Mouse (Mus musculus) heart, adult 2 months (tissue): ENCODE results near the gene Kctd5. TPM values are rescaled to one million over a fixed set of nuclear protein-coding genes. Genes with fewer than 3 reads are reported as not detected.

Experiments
- DNase-seq, 2 experiments: peaks; one replicate each; pipeline ENCODE4 v3.0.0; 2021
- H3K27ac ChIP-seq: fragments of 200-600 bp; 2 replicates; pipeline ENCODE4 v1.8.1; 2022
- H3K27me3 ChIP-seq: fragments of 200-500 bp; 2 replicates; pipeline ENCODE4 v1.6.1; 2012; ENCODE audit warnings: mild to moderate bottlenecking, low read length, inconsistent platforms, mixed read lengths; ENCODE audit not compliant: control insufficient read depth, insufficient read depth
- H3K36me3 ChIP-seq: fragments of 200-500 bp; 2 replicates; pipeline ENCODE4 v1.6.1; 2012; ENCODE audit warnings: low read length, inconsistent platforms; ENCODE audit not compliant: control insufficient read depth, insufficient read depth
- H3K4me1 ChIP-seq: fragments of 200-500 bp; 2 replicates; pipeline ENCODE4 v1.6.1; 2011; ENCODE audit warnings: low read length; ENCODE audit not compliant: control insufficient read depth, insufficient read depth
- H3K4me3 ChIP-seq: fragments of 200-600 bp; 2 replicates; pipeline ENCODE4 v1.8.1; 2022
- H3K79me2 ChIP-seq: fragments of 200-500 bp; replicated peaks from 2 replicates; pipeline ENCODE4 v1.6.1; 2012; ENCODE audit warnings: mild to moderate bottlenecking, inconsistent platforms, low read length, moderate library complexity, mixed read lengths; ENCODE audit not compliant: control insufficient read depth, insufficient read depth
- H3K9ac ChIP-seq: fragments of 200-500 bp; 2 replicates; pipeline ENCODE4 v1.6.1; 2012; ENCODE audit warnings: low read depth, mild to moderate bottlenecking, control low read depth, inconsistent platforms, low read length, mixed read lengths
- CTCF ChIP-seq: fragments of 200-600 bp; IDR thresholded peaks from 2 replicates; pipeline ENCODE4 v1.8.1; 2022; ENCODE audit warnings: antibody characterized with exemption, mild to moderate bottlenecking, moderate library complexity
- EP300 ChIP-seq: fragments of 200-500 bp; IDR thresholded peaks from 2 replicates; pipeline ENCODE4 v1.6.1; 2011; ENCODE audit warnings: low read depth, low read length, control low read depth; ENCODE audit not compliant: insufficient read depth
- POLR2A ChIP-seq: fragments of 200-500 bp; IDR thresholded peaks from 2 replicates; pipeline ENCODE4 v1.6.1; 2011; ENCODE audit warnings: mild to moderate bottlenecking, low read depth, low read length, control low read depth; ENCODE audit not compliant: insufficient read depth
- WGBS: fragments of 180-500 bp; shearing (Covaris S2); methylation state at CpG from one replicate; pipeline ENCODE4 v1.1.7; 2018; 5-methylcytosine and 5-hydroxymethylcytosine counted together
- intact Hi-C: fragments of 180-260 bp; cut with DNase I; formaldehyde crosslinking; loops from one replicate; pipeline ENCODE4 v1.15.1; 2025
- polyA plus RNA-seq: library from polyadenylated mRNA; depleted of rRNA; stranded (reverse); fragments of >200 nt; gene quantifications from 2 replicates; pipeline ENCODE4 v1.2.3, GENCODE M21; 2012
- total RNA-seq, 2 experiments: library from RNA; stranded (reverse); gene quantifications; 2 replicates each; pipeline ENCODE4 v1.2.3; 2021

Kctd5 gene
- total and polyA plus RNA-seq, 3 experiments: 8.4 to 9.8 (median 9.1) TPM

DNA sequence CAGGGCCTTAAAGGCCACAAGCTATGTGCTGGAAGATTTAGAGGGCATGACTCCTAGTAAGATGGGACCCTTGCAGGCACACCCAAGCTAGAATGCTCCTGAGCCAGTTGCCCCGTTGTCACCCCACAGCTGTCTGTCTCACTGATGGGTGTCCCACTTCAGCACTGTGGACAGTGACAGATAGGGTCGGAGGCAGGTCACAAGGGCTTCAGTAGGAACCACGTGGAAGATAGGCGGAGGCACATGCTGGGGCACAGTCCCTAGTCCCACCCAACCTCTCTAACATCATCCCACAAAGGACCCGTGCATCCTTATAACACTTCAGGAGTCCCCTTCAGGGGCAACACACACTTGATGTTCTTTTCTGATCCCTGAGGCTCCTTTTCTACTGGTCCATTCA is 27.3 kb downstream of the Kctd5 start:
- Histone ChIP-seq H3K79me2 (no peaks in the 10 kb centered on the region), H3K4me1 (no peaks in the 10 kb centered on the region), H3K9ac (no peak overlapping the region), H3K27me3 (no peaks in the 10 kb centered on the region), H3K4me3 (no peak overlapping the region), H3K27ac (no peak overlapping the region), H3K36me3 (no peaks in the 10 kb centered on the region)
- TF ChIP-seq EP300 (no peak), CTCF (no peak), POLR2A (no peak)
- DNase-seq: no peak
- intact Hi-C loops: no loop called here
- 36% methylated on average over 5 of the region's 5 CpGs for WGBS

DNA sequence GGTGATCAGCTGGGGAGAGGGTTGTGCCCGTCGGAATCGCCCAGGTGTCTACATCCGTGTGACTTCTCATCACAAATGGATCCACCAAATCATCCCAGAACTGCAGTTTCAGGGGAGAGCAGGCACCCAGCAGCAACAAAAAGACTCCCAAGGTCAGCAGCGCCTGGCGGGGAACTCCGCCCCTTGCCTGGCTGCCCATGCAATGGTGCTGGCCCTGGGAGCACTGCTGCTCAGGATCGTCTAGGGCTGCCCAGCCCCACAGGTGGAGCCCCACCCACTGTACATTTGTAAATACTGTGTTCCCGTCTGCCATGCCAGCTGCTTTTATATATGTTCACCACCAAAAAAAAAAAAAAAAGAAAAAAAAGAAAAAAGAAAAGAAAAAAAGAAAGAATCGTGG is 27.7 kb downstream of the Kctd5 start:
- intact Hi-C loops: no loop called here
- 79% methylated on average over 10 of the region's 10 CpGs for WGBS

DNA sequence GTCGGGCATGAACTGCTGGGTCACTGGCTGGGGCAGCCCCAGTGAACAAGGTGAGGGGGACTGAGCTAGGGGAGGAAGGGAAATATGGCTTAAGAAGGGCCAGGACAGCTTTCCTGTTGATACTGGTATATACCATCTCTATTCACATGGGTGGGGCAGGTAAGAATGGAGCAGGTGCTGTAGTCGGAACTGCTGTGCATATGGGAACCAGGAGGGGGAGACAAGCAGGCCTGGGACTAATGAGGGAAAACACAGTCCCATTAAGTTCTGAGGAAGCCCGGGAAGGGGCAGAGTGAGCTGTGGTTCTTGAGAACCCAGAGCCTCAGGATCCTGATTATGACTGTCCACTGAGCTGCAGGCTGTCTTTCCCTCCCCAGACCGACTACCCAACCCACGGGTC is 28.8 kb downstream of the Kctd5 start:
- TF ChIP-seq POLR2A (no peak), EP300 (no peak), CTCF (no peak)
- H3K27me3 ChIP-seq: no peaks in the 10 kb centered on the region
- H3K9ac ChIP-seq: no peak overlapping the region
- H3K36me3 ChIP-seq: no peaks in the 10 kb centered on the region
- no peaks in the 10 kb centered on the region for H3K79me2 ChIP-seq
- intact Hi-C loops: no loop called here
- H3K27ac ChIP-seq: no peak overlapping the region
- WGBS: 55% methylated on average over 5 of the region's 5 CpGs
- H3K4me3 ChIP-seq: no peak overlapping the region
- no peak for DNase-seq
- no peaks in the 10 kb centered on the region for H3K4me1 ChIP-seq

More for the DNA sequence above, 27.7 kb downstream of the Kctd5 start:
- Histone ChIP-seq H3K79me2 (no peaks in the 10 kb centered on the region), H3K9ac (no peak overlapping the region), H3K4me3 (no peak overlapping the region), H3K36me3 (no peaks in the 10 kb centered on the region), H3K27ac (no peak overlapping the region), H3K4me1 (no peaks in the 10 kb centered on the region), H3K27me3 (no peaks in the 10 kb centered on the region)
- DNase-seq: no peak
- no peak for TF ChIP-seq EP300
- no peak for TF ChIP-seq CTCF
- TF ChIP-seq POLR2A: no peak

DNA sequence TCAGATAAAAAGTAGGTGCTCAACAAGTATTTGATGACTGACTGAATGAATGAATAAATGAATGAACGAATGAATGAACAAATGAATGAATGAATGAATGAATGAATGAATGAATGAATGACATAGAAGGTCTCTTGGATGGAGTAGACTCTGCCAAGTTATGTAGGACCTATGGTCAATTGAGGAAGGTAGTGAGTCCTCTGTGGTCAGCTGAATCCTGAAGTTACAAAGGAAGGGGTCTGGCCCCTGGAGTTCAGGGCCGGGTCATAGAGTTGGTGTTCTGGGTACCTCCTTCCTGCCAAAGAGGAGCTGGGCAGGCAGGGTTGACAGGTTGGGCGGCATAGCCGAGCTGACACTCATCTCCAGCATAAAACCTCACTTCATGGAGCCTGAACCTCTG is 35.4 kb downstream of the Kctd5 start, which contains the start of gene Prss27:
Gene Prss27 (plus strand): TSS at position 301 of the 400 bp plus-strand sequence.
- 62% methylated on average over 4 of the region's 4 CpGs for WGBS
- intact Hi-C loops: no loop called here
- no peak within 1 kb of the TSS for H3K9ac ChIP-seq
- no peaks in the 10 kb centered on the region for H3K36me3 ChIP-seq
- H3K27ac ChIP-seq: no peak within 1 kb of the TSS
- DNase-seq: no peak
- H3K4me1 ChIP-seq: no peaks in the 10 kb centered on the region
- no peak within 1 kb of the TSS for H3K4me3 ChIP-seq
- TF ChIP-seq POLR2A: no peak
- TF ChIP-seq CTCF: no peak
- no peak for TF ChIP-seq EP300
- no peaks in the 10 kb centered on the region; the same call in 1 of the 2 replicates for H3K27me3 ChIP-seq
- H3K79me2 ChIP-seq: no peaks in the 10 kb centered on the region

DNA sequence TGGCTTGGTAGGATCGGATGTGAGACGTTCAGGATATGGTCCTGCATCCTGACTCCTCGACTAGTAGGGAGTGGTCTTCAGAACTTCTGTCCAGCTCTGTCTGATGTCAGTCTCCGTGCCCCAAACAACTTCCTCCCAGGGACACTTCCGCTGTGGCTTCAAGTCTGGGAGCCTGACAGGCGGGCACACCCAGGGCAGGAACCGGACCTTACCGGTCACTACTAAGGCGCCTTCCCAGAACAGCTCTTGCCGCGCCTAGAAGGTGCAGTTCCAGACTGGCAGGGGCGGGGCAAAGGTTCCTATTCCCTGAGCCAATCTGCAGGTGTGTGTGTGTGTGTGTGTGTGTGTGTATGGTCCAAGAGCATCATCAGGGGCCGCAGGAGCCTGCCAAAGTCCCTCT is 35.9 kb downstream of the Kctd5 start:
- no peaks in the 10 kb centered on the region; the same call in 1 of the 2 replicates for H3K27me3 ChIP-seq
- WGBS: 62% methylated on average over 13 of the region's 13 CpGs

DNA sequence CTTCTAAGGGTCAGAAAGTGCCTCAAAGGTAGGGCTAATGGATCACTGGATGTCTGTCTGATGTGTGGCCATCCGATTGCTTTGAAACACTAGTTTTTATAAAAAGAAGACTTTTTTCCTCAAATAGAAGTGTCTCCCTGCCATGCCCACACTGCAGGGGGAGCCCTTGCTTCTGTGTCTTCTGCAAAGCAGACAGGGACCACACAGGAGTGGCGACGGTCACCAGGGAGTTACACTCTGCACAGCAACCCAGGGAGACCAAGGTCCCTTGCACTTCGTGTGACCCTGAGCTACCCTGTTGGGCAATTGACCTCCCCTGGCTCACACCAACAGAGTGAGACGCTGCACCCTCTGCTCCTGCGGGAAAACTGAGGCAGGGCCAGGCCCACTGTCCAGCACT is 36.3 kb downstream of the Kctd5 start:
- Histone ChIP-seq H3K27me3 (no peaks in the 10 kb centered on the region; the same call in 1 of the 2 replicates), H3K79me2 (no peaks in the 10 kb centered on the region), H3K4me3 (no peak overlapping the region), H3K27ac (no peak overlapping the region), H3K36me3 (no peaks in the 10 kb centered on the region), H3K4me1 (no peaks in the 10 kb centered on the region), H3K9ac (no peak overlapping the region)
- 77% methylated on average over 6 of the region's 6 CpGs for WGBS
- TF ChIP-seq EP300: no peak
- TF ChIP-seq CTCF: no peak
- TF ChIP-seq POLR2A: no peak
- intact Hi-C loops: no loop called here
- no peak for DNase-seq

More for the DNA sequence above, 35.9 kb downstream of the Kctd5 start:
- TF ChIP-seq EP300: no peak
- TF ChIP-seq CTCF: no peak
- TF ChIP-seq POLR2A: no peak
- intact Hi-C loops: no loop called here
- Histone ChIP-seq H3K36me3 (no peaks in the 10 kb centered on the region), H3K4me1 (no peaks in the 10 kb centered on the region), H3K9ac (no peak overlapping the region), H3K27ac (no peak overlapping the region), H3K79me2 (no peaks in the 10 kb centered on the region), H3K4me3 (no peak overlapping the region)
- no peak for DNase-seq
